Mouse (Mus musculus): ENCODE data around the gene Gm20696.

Gene Gm20696

DNA sequence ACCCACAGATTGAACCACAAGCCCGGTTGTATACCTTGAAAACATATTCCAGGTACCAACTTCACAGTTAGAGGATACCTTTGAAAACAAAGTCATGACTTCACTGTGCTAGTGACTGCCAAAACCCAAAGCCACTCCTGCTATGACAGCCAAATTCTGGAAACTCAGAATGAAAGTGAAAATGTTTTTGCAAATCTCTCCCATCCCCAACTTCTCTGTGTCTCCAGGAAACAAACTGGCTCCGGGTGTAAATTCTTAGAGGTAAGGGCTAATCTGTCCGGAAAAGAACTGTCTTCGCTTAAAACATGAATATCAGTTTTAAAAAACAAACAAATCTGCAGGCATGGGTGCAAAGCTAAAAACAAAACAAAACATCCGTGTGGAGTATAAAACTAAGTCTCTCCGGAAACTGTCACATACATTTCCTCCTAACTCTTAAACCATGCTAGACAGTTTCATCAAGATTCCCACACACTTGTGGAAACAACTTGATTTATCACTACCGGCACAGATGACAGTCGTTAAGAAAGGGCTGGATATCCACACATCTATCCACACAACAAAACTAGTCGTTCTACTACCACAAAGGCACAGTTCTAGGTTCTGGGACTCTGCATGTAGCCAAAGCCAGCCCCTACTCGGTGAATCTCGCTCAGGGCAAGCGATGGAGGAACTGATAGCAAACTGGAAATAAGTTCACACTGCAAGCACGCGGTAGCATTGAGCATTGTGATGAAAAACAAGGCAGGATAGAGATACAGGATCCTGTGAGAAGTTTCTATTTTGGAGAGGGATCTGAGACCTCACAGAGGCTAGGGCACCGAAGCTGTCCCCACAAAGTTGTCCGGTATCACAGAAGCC, 910 bp downstream of the Gm20696 start:
- DNase-seq (ENCODE audit: extremely low read depth, low read depth, low spot score) = no peak

DNA sequence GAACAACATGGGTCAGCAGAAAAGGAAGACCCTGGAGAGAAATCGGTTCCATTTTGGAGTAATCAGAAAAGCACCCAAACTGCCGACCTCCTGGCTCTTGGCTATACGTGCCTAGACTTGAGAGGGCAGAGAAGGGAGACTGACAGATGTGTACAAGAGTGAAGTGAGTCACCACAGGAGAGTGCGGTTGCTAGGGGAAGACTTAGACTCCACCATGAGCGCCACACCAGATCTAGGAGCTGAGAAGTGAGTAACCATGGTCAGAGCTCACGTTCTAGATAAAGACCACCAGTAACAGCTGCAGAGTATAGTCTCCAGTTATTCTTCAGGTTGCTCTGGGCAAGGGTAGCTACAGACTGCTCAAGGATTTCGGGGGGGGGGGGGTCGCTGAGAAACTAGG, 3.4 kb downstream of the Gm20696 start:
- no peak for DNase-seq (ENCODE audit: extremely low read depth, low read depth, low spot score)

DNA sequence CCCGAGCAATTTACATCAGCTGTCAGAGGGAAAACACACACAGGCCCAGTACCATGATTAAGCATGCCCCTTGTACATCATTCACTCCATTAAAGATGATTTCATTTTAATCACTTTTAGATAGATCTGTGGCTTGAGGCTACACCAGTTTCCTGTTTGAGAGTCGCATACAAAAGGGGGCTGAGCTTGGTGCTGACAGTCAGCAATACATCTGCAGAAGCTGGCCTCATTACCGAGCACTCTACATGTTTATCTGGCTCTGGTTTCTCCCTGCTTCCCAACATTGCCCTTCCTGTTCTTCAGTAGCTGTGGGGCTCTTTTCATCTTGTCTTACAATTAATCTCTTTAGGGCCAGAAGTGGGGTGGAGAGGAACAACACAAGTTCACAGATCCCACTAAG, 6.2 kb downstream of the Gm20696 start:
- DNase-seq (ENCODE audit: extremely low read depth, low read depth, low spot score) = no peak

DNA sequence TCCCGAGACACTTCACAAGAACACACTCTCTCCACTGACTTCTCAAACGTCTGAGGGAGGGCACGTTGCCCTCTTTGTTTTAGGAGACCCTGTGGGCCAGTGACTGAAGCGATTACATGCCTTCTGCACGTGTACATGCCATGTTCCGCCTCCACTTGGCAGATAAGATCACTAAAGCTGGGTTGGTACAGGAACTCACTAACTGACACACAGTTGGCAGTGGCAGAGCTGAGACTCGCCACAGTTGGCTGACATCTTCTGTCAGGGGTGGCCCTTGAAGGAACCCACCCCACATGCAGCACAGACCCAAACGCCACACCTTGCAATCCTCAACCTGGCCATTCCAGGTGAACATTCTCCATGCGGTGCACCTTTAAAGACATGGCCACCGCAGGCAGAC, 8.0 kb downstream of the Gm20696 start:
- no peak for DNase-seq (ENCODE audit: extremely low read depth, low read depth, low spot score)

DNA sequence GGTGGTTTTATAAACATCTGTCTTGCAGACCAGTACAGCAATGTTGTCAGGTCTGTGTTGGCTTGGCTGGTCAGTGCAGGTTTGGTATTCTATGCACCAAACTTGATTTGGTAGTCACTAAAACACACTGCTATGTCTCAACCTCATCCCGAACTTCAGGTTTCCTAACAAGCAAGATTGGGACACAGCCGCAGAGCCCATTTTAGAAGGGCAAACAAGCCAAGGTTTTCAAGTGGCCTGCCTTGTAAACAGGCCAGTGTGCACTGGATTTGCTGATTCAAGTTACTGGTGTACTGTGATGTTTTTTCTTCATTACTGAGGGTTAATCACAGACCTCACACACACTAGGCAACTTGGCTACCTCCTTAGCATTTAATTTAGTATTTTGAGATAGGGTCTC, 10.5 kb downstream of the Gm20696 start:
- no peak for DNase-seq (ENCODE audit: extremely low read depth, low read depth, low spot score)

DNA sequence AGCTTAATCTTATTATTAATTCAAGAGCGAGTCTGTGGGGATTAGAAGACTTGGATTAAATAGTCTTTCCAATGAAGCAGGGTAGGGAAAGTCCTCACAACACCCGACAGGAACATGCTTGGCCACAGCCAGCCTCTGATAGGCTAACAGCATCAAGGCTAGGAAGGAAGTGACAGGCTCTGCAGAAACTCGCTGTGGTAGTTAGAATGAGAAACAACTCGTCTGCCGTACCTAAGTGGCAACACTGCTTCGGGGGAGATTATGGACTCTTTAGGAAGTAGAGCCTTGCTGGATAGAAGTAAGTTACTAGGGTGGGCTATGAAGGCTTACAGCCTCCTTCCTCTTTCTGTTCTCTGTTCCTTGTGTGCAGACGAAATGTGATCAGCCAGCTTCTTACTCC, 11.1 kb downstream of the Gm20696 start:
- DNase-seq (ENCODE audit: extremely low read depth, low read depth, low spot score) = no peak

DNA sequence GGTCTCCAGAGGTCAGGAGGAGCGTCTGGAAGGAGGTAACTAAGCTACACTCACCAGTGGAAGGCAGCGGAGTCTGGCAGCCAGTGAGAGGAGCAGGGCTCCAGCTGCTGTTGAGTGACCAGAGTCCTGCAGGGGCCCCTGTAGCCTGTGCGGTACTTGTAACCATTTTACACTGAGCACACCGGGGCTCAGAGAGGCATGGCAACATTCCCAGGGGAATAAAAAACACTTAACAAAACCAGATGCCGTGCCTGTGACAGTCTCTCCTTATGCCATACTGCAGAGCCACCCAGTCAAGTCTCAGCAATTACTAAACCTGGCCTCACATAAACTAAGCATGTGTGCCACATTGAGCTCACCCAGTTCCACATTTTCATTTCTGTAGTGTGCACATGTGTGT, 12.3 kb downstream of the Gm20696 start:
- no peak for DNase-seq (ENCODE audit: extremely low read depth, low read depth, low spot score)

DNA sequence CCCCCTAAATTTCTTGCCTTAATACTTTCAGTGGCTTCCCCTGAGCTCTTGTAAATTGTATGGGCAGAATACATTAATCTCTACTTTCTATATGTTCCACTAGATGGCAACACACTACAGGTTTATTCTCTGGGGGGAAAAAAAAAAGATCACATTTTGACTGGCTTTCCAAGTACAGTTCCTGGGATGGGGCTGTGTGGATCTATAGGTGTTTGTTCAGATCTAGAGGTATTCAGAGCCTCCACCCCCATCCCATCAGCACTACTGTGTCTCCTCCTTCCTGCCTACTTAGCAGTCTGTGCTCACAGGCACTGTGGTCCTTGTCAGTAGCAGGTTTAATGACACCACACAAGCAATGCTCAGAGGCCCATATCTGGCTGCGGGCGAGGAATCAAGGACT, 14.3 kb downstream of the Gm20696 start:
- no peak for DNase-seq (ENCODE audit: extremely low read depth, low read depth, low spot score)

DNA sequence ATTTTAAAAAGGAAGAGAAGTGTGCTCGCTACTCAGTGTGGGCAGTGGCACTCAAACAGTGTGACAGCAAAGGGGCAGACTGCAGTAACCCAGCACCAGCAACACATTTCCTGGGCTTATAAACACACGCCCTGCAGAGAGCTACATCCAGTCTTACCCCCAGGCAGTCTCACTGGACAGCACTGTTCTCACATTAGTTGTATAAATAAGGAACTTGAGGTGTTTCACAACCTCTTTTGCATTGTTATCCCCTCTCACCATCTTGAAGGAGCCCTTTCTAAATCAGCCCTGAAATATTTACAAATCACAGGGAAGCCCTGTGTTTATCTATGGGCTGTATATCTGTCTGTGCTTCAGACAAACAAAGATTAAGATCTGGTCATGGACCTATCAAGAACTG, 17.3 kb downstream of the Gm20696 start:
- DNase-seq (ENCODE audit: extremely low read depth, low read depth, low spot score) = no peak

DNA sequence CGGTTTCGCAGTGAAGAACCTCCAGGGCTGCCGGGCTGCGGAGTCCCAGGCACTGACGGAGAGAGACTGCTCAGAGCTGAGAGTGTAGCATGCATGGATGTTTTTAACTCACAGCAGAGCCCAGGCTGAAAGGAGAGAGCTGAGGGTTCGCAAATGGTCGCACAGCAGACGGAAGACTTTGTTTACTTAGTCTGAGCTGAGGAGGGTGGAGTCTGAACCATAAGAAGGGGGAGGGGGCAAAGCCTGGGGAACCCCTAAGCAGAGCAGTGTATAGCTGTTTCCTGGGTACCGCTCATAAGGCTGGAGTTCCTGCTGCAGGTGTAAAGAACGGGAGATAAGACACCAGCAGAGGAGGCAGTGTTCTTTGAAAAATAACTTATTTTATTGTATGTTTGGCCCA, 20.3 kb downstream of the Gm20696 start:
- DNase-seq (ENCODE audit: extremely low read depth, low read depth, low spot score) = no peak

DNA sequence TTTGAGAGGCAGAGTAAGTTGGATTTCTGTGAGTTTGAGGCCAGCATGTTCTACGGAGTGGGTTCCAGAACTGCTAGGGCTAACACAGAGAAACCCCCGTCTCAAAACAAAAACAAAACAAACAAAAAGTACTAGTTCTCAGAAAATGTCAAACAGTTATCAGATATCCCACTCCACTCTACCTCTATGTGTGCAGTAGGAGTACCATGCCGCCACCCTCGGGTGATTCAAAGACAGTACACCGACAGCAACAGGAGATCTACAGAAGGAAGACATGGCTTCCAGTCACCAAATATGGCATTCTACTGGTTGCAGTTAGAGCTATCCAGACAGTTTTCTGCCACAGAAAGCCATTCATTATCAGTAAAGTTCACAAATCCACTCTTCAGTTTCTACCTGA, 21.7 kb downstream of the Gm20696 start:
- DNase-seq (ENCODE audit: extremely low read depth, low read depth, low spot score) = no peak

DNA sequence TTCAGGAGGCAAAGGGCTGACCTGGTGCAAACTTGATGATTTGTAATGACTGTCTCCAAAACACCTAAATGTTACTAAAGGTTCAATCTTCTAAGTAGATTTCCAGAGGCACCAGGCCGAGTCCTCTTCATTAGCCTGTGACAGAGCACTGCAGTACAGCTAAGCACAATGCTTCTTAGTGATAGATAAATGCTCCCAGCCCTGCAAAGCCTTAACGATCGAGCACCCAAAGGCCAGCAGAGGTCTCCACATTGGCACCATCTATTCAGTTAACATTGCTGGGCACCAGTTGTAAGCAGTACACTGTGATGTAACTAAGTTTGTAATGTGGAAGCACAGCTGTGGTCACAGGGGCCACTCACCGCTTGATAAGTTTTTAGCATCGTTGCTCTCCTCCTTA, 22.2 kb downstream of the Gm20696 start:
- no peak for DNase-seq (ENCODE audit: extremely low read depth, low read depth, low spot score)

DNA sequence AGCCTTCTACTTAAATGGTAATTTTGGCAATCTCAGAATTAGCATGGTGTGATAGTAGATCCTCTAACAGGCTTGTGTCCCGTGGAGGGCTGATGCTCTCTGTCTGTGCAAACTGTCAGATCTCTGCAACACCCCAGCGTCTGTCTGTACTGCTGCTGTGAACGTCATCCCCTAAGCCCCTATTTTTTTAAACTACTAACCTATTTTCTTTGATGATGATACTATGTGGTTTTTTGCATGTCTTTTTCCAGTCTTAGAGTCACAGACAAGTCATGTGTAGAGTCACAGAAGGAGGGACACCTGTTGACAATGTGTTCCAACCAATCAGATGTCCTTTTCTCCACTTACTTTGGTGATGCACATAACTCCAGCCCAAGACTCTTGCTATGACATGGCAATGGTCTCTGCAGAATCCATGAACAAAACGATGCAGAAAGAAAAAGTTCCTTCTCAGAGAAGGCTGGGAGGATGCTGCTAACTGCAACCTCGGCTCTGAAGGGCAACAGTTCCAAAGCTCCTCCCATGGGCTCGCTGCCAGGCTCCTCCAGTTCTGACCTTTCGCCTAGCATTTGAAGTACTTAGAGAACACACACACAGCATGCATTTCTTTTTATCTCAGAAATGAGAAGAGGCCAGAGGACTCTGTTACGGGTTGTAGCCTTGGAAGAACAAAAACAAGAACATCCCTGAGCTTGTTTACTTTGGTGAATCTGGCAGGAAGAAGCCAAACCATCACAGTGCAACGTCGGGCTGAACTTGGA, 23.0 kb downstream of the Gm20696 start:
- DNase-seq (ENCODE audit: extremely low read depth, low read depth, low spot score) = no peak

DNA sequence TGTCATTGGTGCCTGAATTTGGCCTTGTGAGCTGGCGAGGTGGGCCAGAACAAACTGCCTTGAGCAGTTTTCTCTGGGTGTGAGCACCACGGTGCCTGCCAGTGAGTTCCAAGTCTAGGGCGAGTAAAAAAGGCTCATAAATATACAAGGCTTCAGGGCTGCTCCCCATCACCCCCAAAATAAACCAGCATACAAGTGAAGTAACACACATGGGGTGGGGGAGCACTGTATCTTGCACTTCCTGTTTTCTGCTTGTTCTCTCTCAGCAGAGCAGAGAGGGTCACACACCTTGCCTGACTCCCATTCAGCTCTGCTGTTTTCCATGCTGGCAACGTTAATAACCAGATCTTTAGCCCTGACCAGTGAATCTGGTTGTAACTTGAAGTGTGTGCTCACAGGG, 29.1 kb downstream of the Gm20696 start:
- no peak for DNase-seq (ENCODE audit: extremely low read depth, low read depth, low spot score)

DNA sequence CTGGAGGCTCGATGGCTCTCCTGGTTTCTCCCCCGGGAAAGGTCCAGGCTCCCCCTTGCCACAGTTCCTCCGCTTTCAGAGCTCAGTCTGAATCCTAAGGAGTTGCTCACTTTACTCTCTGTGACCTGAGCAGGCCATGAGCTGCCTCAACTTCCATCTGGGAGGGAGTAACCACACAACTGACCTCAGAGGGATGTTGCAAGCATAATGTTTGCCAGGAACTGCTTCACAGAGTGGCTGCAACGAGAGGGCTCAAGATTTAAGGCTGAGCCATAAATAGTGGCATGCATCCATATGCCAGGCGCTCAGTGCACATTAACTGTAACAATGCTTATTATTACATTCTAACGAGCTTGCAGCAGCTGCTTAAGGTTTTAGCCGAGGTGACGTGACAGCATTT, 29.8 kb downstream of the Gm20696 start:
- DNase-seq (ENCODE audit: extremely low read depth, low read depth, low spot score) = no peak

DNA sequence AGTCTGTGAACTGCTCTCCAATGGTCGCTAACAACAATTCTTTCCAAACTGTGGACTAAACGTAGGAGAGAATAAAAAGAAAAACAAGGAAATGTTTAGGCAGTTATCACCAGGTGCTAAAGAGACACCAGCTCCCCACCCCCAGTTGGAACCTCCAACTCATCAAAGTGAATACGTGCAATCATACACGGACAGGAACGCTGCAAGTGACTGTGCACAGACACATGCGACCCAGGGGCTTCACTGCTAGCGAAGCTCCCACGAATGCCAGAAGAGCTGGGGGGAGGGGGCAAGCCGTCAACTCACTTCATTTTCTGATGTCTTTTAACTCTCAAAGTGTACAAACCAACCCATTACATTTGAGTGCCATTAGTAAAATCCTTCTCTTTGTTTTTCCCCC, 30.5 kb downstream of the Gm20696 start:
- no peak for DNase-seq (ENCODE audit: extremely low read depth, low read depth, low spot score)

DNA sequence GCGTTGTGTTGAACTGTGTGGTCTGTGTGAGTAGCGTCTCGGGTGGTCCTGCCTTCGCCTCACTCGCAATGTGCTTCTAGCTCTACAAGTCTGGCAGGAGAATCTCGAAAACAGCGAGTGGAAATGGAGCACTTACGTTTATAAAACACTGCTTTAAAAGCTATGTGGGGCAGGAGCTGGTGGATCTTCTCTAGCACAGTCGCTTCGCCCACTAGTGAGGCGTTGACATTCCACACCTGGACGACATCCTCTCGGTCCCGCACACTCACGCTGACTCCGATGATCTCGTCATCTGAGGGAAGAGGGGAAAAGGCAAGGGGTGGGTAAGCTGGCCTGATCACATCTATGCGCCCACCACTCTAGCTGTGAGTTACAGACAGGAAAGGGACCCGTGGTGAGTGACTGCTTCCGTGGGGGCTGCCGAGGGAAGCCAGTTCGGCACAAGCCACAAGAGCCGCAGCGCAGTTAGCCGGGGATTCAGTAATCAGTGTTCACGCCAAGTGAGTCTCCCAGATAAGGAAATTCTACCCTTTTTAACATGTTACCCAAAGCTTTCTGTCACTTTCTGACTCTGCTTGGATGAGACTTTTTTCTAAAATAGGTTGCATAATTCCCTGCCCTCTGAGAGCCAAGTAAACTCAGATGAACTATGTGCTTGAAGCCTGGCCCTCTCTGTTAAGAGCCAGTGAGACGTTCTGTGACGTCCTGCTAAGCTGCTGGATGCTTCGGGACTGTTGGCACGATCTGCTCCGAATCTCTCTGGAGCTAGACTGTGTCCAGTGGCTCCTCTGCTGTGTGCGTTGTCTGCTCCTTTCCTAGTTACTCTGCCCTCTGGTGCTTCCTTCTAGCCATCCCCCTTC, 34.2 kb downstream of the Gm20696 start:
- no peak for DNase-seq (ENCODE audit: extremely low read depth, low read depth, low spot score)

DNA sequence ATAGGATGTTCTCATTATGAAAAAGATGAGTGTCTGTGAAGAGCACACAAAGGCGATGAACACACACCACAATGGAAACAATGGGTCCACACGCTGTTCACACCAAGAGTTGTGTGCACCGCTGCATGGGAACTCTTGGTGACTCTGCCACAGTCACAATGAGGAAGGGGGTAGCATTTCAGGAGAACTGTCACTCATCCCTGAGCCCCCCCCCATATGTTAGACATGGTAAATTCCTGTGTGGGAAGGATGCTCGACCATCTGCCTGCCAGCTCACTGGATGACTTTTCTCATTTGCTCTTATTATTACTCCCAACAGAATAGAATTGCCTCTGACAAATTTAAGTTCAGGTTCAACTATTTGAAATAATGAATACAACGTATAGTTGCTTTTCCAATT, 35.0 kb downstream of the Gm20696 start:
- DNase-seq (ENCODE audit: extremely low read depth, low read depth, low spot score) = no peak

DNA sequence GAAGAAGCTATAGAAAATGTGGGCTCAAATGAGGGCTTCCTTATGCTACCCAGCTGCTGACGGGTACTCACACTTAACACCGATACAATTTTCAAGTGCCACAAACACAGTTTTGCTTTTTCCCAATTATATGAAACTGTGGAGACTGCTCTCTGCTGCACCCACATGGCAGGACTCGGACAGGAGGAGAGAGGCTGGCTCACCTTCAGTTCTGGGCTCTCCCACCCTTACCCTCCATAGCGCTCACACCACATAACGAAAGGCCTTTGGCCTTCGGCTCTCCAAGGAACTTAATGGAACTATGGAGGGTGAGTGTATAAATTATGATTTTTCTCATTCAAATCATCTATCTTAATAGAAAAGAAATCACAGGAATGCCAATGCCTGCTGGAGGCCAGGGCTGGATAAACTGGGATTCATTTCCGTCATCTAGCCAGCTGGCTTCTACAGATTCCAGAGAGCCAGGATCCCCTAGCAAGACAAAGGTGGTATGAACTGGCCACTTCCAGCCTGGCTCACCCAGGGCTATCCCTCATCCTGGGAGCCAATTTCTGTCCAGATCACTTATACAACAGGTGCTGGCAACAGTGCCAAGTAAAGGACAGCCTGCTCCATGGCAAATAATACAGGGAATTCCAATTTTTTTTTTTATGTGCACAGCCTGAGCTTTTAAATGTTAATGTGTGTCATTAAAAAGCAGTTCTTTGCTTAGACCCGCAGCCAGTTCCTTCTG, 36.7 kb downstream of the Gm20696 start:
- no peak for DNase-seq (ENCODE audit: extremely low read depth, low read depth, low spot score)

DNA sequence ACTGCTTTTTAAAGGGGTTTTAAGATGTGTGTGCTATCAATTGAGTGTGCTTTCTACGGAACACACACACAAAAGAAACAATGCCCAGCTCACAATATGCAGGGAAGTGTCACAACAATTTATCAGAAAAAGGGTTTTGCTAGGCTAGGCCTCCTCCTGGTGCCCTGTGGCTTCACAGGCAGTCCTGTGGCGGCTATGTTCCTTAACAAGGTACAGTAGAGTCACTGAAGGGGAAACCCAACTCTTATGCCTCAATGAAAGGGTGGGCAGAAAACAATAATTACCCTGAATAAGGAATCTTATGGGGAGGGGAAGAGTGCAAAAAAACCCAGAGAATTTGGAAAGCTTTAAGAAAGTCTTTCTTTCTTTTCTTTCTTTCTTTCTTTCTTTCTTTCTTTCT, 40.2 kb downstream of the Gm20696 start:
- no peak for DNase-seq (ENCODE audit: extremely low read depth, low read depth, low spot score)

DNA sequence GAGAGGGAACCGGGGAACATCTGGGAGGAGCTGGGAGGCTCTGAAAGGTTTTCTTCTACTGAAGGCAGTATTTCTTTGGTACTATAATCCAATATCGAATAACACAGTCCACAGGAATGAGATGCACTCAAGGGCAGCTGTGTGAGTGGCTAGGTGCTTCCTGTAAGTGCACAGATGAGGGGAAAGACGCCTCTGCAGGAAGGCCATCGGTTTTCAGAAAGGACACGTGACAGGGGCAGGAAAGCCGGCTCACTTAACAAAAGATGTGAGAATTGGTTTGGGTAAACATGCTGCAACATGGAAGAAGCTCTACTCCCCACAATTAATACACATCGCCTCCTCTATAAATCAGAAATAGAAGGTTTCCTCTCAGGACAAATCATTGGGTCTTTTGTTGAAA, 40.8 kb downstream of the Gm20696 start:
- no peak for DNase-seq (ENCODE audit: extremely low read depth, low read depth, low spot score)

Measured in fat pad, adult 2 months (tissue).